Mouse (Mus musculus): ENCODE results near the gene Cdyl.
"Not testable (repeated sequence)": the region's sequence is repeated elsewhere in the genome, so short reads cannot be mapped to it uniquely, and the experiment has no call there.

The Cdyl gene

DNA sequence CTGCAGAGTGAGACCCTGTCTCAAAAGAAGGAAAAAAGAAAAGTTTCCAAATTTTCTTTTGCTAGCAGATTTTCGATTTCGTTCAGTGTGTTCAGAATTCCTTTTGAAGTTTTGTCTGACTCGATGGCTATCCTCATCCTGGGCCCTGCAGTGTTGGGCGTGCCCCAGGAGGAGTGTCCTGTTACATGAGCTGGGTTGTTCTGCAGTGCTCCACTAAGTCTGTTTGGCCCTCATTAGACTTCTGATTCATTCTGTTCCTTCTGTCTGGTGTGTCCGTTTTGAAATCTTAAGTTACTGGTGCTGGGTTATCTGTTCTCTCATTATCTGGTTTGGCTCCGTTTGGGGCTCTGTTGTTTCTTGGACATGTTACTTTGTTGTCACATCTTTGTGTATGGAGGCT is 174.3 kb downstream of the Cdyl start:
- DNase-seq (ENCODE audit: low spot score in 2 of 2): no peak

DNA sequence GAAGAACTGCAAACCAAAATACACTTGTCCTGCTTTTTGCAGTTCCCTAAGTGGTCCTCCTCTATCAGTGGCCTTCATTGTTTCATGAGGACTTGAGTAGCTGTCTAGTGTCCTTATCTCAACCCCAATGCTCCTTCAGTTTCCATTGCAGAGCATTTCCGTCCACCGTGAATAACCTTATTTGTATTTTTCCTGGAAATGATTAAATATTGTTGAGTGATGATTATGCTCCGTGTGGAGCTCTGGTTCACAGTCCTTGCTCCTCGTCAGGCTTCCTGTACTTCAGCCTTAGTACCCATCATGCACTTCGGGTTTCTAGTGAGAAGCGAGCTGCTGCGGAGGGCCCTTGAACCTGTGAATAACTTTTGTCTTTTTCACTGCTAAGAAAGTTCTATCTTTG is 176.0 kb downstream of the Cdyl start:
- no peak for DNase-seq (ENCODE audit: low spot score in 2 of 2)

DNA sequence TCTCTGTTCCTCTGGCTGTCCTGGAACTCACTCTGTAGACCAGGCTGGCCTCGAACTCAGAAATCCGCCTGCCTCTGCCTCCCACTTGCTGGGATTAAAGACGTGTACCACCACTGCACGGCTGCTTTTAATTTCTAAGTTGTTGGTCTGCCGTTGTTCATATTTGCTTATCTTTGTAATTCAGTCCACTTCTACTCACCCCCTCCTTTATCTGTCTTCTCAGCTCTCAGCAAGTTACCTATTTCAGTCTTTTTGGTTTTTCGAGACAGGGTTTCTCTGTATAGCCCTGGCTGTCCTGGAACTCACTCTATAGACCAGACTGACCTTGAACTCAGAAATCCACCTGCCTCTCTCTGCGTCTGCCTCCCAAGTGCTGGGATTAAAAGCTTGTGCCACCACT is 176.9 kb downstream of the Cdyl start:
- DNase-seq (ENCODE audit: low spot score in 2 of 2): not testable (repeated sequence)

DNA sequence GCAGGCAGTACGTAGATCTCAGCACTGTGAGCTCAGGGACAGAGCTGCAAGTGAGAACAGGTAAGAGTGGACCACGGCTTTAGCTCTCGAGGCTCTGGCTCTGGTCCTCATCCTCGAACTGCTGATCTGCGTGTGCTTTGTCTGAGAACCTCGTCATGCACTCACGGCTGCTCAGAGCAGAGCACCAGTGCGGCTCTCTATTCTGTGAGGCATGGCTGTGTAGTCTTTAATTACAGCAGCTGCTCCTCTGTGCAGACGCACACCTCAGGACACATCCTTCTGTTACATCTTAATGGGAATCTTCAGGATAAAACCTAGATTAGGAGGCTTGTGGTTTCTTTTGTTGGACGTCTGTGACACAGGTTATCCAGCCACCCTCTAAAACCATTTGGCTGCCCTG is 180.5 kb downstream of the Cdyl start:
- no peak for DNase-seq (ENCODE audit: low spot score in 2 of 2)

DNA sequence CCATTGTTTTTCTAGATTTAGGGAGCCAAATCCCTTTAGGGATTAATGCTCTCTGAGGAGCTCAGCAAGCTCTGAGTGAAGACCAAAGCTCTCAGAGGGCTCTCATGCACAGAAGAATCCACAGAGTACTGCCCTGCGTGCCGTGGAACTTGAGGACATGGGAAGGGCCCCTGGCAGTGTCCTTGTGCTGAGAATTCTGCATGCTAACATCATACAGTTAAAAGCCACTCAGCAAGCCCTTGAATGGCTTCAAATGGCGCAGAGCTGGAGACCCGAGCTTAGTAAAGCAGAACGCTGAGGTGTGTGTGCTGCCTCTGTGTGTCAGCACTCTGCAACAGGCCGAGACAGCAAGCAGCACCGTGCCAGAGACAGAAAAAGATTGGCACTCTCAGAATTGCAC is 183.8 kb downstream of the Cdyl start:
- DNase-seq (ENCODE audit: low spot score in 2 of 2): no peak

DNA sequence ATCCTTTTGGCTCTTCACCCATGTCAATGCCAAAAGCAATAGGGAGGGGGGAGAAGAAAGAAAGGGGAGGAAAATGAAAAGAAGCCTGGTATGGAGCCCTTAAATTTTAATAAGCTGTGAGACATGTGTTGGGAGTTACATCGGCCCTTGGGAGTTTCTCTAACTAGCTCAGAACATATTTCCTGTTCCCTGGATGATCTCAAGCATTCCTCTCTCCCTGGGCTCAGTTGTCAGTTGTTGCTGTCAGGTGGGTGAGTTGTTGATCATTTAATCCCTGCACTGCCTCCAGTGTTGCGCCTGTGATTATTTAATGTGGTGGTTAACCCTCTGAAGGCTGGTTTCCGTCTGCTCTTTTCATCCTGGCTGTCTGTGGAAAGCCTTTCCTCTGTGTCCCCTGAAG is 185.7 kb downstream of the Cdyl start:
- no peak for DNase-seq (ENCODE audit: low spot score in 2 of 2)

DNA sequence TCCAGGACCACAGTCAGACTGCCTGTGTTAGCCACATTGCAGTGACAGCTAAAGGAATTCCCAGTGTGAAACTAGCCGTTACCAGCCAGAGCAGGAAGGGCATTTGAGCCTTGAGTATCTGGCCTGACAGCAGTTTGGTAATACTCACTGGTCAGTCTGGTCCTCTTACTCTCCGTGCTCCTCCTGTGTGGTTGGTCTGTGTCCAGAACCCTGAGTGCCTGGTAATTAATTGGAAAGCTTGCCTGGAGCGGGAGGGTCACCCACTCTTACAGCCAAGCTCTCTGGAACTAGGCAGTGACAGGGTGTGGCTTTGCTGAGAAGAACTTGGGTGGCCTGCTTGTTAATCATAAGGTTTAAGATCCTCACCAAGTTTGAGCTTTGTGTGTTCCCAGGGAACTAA is 189.1 kb downstream of the Cdyl start:
- no peak for DNase-seq (ENCODE audit: low spot score in 2 of 2)

DNA sequence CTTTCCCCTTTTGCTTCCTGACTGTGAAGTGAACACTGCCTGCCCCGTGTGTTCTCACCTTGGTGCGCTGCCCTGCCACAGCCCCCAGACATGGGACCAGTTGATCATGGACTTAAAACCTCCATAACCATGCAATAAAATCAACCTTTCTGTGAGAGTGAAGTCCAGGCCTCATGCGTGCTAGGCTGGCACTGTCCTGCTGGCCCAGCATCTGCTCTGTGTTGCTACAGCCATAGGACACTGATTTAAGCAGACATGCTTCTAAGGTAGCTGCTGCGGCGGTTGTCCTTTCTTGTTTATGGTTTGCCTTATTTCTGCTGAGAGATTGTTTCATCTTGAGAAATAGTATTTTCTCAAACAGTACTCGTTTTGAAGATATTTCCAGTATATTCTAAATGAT is 191.9 kb downstream of the Cdyl start:
- DNase-seq (ENCODE audit: low spot score in 2 of 2): no peak

DNA sequence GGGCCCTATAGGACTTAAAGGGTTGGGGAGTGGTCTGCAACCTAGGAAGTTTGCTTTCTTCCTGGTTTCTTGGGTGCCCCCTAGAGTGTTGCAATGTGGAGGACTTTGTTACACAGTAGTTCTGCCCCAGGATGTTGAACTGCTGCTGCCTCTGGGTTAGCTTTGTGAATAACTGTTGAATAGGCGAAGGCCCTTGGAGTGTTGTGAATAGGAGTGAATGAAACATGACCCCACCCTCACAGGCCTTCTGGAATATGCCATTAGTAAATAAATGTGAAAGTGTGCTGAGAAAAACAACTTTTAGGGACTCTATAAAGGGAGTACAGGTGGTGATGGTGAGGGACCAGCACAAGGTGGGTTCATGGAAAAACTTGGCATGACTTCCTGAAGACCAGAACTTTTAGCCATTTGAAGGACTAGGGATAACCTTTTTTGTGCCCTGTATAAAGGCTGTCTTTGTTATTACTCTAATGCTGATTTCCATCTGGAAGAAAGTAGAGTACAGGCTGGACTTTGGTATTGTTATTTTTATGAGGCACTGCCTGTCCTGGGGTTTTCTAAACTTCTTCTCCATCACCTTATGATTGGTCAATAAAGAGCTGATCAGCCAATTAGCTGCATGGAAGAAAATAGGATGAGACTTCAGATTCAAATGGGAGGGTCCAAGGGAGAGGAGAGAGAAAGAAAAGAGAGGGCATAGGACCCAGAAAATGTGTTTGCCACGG is 193.4 kb downstream of the Cdyl start:
- no peak for DNase-seq (ENCODE audit: low spot score in 2 of 2)

DNA sequence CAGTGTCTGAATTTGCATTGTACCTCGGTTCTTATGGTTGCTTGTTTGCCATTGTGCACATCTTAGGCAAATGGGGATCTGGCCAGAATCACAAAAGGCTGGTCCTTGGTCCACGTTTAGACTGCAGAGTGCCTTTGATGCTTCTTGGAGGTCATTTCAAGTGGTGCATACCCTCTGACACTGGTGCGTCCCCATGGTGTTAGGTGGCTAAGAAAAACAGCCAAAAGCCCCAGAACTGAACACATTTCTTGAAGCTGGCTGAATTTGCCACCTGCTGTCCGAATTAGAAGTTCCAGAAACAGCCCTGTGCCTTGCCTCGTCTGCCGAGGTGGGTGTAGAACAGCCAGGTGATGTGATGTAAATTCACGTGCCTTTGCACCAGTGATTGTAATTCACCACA is 197.9 kb downstream of the Cdyl start:
- no peak for DNase-seq (ENCODE audit: low spot score in 2 of 2)

DNA sequence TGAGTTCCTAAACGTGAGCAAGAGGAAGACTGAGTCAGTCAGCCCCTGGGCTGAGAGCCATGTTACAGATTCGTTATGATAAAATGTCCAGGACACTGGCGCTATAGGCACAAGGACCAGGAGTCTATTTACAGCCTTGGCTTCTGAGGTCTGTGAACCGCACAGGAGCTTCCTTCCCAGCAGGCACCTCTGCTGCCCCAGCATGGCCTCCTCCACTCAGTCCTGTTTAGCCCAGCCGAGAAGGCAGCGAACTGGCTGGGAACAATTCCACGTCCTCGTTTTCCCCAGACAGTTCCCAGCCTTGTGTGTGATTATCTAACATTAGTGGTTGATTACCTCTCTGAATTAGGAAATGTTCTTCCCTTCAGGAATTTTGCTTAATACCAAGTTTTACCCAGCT is 201.3 kb downstream of the Cdyl start:
- DNase-seq (ENCODE audit: low spot score in 2 of 2): no peak

DNA sequence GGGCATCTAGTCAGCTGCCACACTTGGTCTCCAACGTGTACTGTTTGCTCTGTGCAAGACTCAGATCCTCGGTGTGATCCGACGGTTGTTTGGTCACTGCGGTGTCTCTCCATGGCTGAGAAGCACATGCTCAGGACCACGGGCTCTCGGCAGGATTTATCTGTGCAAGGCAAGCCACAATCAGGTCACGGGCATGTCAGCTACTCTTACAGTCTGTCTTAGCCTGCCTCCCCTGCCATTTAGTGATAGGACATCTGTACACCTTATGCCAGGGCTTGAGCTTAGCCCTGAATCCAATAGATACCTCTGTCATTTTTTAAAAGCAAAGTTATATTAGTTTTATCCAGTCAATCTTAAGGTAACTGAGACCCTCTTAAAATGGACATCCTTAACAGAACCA is 211.0 kb downstream of the Cdyl start:
- DNase-seq (ENCODE audit: low spot score in 2 of 2): no peak

DNA sequence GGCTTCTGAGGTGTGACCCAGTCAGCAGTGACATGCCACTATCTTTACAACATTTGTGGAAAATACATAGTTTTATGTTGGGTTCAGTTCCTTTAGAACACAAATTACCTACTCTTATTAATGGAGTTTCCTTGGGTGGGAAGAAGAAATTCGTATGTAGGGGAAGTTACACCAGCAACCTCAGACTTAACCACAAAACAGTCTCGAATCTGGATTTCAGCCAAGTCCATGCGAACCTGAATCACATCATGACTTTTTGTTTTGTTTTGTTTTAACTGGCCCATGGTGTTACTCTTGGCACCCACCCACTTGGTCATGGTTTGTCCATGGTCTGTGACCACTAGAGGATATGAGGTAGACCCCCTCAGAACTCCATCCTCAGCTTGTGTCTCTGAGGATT is 211.5 kb downstream of the Cdyl start:
- DNase-seq (ENCODE audit: low spot score in 2 of 2): no peak

DNA sequence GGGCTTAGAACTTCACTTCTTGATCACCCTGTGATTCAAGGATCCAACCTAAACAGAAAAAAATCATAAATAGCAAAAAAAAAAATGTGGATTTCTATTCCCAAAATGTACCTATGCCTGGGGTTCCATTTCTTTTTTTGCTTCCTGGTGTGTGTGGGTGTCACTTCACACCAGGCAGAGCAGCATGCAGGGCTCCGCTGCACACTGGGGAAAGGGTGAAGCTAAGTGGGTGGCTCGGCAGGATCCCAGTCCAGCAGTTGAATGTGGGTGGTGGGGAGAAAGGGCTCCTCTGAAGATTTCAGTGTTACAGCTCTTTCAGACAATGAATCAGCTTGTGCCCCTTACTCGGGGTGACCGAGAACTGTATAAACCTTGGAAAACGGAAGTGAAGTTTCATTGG is 215.8 kb downstream of the Cdyl start:
- DNase-seq (ENCODE audit: low spot score in 2 of 2): no peak

DNA sequence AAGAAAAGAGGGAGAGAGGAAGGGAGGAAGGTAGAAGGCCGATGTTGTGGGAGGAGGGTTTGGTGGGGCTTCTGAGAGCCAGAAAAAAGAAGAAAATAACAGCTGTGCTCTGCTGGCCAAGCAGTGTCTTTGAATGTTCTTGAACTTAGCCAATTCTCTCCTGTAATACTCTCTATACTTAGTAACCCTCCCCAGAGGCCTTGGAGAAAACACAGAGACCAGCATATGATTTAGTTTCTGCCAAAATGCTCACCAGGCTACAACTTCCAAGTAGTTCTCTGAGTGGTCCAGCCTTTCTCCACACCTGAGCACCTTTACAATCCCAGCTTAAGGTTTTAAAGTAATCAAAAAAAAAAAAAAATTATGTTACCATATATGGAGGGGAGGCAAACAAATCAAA is 218.6 kb downstream of the Cdyl start:
- DNase-seq (ENCODE audit: low spot score in 2 of 2): no peak

DNA sequence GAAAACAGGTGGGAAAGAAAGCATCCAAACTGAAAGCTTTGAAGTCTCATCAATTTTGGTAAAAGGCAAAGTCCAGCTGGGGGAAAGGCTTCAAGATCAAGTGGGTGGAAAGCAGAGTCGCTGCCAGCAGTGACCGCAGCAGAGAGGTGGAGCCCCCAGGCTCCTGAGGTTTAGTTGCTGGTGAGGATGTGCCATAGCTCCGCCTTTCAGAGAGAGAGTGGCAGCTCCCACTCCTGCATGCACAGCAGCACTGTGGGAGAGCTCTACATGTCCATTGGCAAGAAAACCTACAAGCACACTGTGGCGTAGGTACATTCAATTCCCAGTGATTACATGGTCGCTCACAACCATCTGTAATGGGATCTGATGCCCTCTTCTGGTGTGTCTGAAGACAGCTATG is 219.4 kb downstream of the Cdyl start:
- DNase-seq (ENCODE audit: low spot score in 2 of 2): no peak

DNA sequence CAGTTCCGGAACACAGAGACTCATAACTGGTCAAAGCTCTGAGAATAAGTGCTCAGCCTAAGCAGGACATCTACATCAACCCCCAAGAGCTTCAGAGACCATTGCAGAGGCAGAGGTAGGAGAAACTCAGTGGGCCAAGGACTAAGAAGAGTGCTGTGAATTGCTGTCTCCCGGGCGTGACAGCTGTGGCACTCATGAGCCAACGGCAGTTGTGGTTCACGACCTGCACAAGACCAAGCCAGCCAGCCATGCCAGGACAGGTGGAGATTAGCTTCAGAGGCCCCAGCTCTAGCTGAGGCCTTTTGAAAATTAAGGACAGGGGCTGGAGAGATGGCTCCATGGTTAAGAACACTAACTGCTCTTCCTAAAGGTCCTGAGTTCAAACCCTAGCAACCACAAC is 219.9 kb downstream of the Cdyl start:
- peak in 1 of 2 experiments; percentile 4 for DNase-seq (ENCODE audit: low spot score in 2 of 2)

DNA sequence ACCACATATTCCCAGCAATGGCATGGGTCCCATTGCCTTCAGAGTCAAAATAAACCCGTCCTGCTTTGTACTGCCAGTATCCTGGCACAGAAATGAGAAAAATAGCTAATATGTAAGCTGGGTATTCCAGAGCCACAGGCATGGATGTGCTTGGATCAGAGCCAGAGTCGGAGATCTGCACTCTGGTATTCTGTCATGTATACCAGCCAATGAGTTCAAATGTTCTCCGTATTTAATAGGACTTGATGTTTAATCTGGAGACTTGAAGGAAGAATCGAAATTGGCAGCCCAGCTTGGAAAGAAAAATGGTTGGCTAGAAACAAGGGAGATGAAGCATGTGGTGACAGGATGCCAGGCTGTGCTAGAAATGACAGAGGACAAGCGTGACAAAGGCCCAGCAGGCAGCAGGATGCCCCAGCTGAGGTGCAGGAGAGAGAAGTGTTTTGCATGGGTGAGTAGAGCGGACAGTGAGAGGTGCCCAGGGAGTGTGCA is 221.0 kb downstream of the Cdyl start:
- DNase-seq (ENCODE audit: low spot score in 2 of 2): no peak

DNA sequence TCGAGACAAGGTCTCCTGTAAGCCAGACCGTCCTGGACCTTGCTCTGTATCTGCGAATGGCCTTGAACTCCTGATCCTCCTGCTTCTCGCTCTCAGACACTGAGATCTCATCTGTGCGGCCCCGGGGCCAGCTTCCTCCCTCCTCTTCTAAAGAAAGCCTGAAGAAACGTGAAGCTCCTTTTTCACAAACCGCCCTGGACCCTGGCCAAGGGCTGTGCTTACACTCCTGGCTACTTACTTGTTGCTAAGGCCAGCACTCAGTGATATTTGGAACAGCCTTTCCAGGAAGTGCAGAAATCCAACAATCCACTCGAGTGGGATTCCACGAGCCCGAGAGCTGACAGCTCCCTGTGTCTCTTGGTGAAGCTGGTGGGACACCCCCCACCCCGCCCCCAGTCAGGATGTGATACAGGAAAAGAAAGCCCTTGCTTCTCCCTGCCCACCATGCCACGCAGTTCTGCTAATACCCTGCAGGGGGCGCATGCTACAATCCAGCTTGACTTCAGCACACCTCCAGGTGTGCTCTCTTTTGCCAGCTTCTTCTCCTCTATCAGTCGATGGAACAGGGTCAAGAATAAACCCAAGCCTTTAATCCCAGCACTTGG is 226.6 kb downstream of the Cdyl start:
- DNase-seq (ENCODE audit: low spot score in 2 of 2): peak; percentile 21 to 38

DNA sequence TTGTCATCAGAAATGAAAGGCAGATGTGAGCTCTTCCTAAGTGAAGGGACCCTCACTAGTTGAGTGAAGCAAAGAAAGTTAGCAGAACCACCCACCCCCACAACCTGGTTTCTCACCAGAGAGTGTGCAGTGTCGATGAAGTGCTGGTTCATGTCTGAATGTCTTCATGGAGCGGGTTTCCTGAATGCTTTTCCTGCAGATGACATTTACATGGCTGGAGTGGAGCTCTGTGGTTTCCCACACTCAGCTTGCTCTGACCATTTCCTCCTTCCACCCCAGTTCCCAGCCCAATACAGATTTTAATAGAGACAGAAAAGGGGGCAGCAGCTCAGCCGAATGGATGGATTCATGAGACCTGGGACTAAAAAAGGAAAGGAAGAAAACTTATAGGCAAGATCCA is 233.2 kb downstream of the Cdyl start:
- no peak for DNase-seq (ENCODE audit: low spot score in 2 of 2)

DNA sequence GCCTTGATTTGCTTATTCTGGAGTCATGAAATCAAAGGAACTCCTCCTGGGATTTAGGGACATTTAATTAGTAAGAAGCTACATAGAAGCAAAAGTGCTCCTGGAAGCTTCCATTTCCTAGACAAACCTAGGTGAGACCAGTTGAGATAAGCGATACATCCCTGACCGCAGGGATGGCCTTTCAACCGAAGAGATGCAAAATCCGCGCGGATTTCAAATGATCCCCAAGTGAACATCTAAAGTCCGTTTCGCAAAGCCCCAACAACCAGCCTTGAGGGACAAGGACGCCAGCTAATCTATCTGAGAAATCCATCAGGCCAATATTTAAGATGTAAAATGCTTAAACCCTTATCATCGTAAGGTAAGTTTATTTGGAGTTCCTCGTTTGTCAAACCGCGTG is 245.7 kb downstream of the Cdyl start:
- no peak for DNase-seq (ENCODE audit: low spot score in 2 of 2)

DNA sequence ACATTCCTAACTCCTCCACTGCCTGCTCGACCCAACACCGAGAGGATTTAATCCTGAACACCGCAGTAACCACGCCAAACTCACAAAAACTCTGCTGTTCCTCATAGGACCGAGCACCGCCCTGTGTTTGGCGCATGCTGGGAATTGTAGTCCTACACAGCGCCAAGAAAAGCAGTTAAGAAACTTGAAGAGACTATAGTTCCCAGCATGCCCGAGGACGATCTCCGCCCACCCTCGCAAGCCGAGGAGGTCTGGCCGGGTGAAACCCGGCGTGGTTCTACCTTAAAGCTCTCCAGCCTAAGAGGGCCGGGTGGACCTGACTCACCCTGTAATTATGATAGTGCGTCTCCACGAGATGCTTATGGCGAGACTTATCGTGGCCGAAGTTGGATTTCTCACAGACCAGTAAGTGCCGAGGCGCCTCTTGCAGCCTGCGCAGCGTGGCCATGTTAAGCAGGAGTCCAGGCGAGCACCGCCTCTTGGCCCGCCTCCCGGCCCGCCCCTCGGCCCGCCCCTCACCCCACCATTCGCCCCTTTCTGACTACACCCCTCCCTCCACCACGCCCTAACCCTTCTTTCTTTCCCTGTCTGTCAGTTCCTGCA is 246.3 kb downstream of the Cdyl start, which contains the start of gene Rpp40:
TSS of gene Rpp40 (minus strand) at position 481 of the 603 bp plus-strand sequence.
- peak; percentile 91 to 92 for DNase-seq (ENCODE audit: low spot score in 2 of 2)

DNA sequence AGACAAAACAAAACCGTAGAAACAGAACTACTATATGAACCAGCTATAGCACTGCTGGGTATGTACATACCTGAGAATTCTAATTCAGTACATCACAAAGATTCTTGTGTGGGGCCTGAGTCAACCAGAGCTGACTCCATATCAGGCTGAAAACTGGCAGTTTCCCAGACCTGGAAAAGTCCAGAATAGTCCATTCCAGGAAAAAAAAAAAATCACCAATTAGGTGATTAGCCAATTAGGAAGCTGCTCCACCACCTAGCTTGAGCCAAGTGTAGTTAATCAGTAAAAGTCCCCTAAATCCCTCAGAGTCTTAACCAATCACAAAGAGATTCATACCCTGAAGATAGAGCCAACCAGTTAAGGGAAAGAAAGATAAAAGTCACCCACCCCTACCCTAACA is 251.8 kb downstream of the Cdyl start:
- no peak for DNase-seq (ENCODE audit: low spot score in 2 of 2)

Data from spleen, postnatal 36 days (tissue).